Mouse (Mus musculus) layer of hippocampus, adult 2 months (tissue): ENCODE results near the gene Cdkn1b. TPM values are rescaled to one million over a fixed set of nuclear protein-coding genes. Genes with fewer than 3 reads are reported as not detected.

ENCODE experiments used
- DNase-seq, 2 experiments: peaks; one replicate each; pipeline ENCODE4 v3.0.0; 2022; ENCODE audit warnings: low spot score in 2 of 2
- H3K27ac ChIP-seq: fragments of 200-600 bp; 2 replicates; pipeline ENCODE4 v1.8.1; 2022
- H3K4me3 ChIP-seq: fragments of 200-600 bp; 2 replicates; pipeline ENCODE4 v1.8.1; 2022; ENCODE audit warnings: mild to moderate bottlenecking
- CTCF ChIP-seq: fragments of 200-600 bp; conservative IDR thresholded peaks from 2 replicates; pipeline ENCODE4 v1.8.1; 2022; ENCODE audit warnings: antibody characterized with exemption, mild to moderate bottlenecking, moderate library complexity
- long read RNA-seq, 2 experiments: library from polyadenylated mRNA; stranded (forward); transcript quantifications; one replicate each; pipeline ENCODE4 v2.0.0; 2021; ENCODE audit warnings: borderline mapping rate in 2 of 2
- total RNA-seq, 2 experiments: library from RNA; stranded (reverse); gene quantifications; 2 replicates each; pipeline ENCODE4 v1.2.3; 2021

Cdkn1b gene
- total RNA-seq: 10 to 100 TPM; 47.2 to 48.0 TPM
- long read RNA-seq, experiment 1, partial matches to known transcripts: 0 of 1 reads
- long read RNA-seq, experiment 1, other reads (novel, unspliced or antisense): 1 of 1 reads
- long read RNA-seq, experiment 2, partial matches to known transcripts: 0 of 4 reads
- long read RNA-seq, experiment 2, other reads (novel, unspliced or antisense): 3 of 4 reads

GRCm38 (mm10) chr6:134920190-134921013 lies at the start of gene Cdkn1b:
Cdkn1b (plus strand) TSS chr6:134920401.
- DNase-seq: peak; percentile 87 to 92
- TF ChIP-seq CTCF: peak; percentile 46
- H3K27ac ChIP-seq: peak within 1 kb of the TSS; percentile 100

GRCm38 (mm10) chr6:134870887-134871286 lies 49.3 kb upstream of the Cdkn1b start:
- H3K4me3 ChIP-seq: no peak overlapping the region
- no peak for DNase-seq
- TF ChIP-seq CTCF: no peak
- H3K27ac ChIP-seq: no peak overlapping the region

More at GRCm38 (mm10) chr6:134920190-134921013, at the start of gene Cdkn1b:
- H3K4me3 ChIP-seq: peak within 1 kb of the TSS; percentile 98

- no peak for TF ChIP-seq CTCF
- DNase-seq: no peak
Observed at GRCm38 (mm10) chr6:134872236-134872635, 48.0 kb upstream of the Cdkn1b start.

GRCm38 (mm10) chr6:134873018-134873417 lies 47.2 kb upstream of the Cdkn1b start:
- DNase-seq: no peak
- peak; percentile 73 for TF ChIP-seq CTCF
- H3K4me3 ChIP-seq: no peak overlapping the region

More at GRCm38 (mm10) chr6:134872236-134872635, 48.0 kb upstream of the Cdkn1b start:
- no peak overlapping the region for H3K4me3 ChIP-seq
- H3K27ac ChIP-seq: no peak overlapping the region

DNA sequence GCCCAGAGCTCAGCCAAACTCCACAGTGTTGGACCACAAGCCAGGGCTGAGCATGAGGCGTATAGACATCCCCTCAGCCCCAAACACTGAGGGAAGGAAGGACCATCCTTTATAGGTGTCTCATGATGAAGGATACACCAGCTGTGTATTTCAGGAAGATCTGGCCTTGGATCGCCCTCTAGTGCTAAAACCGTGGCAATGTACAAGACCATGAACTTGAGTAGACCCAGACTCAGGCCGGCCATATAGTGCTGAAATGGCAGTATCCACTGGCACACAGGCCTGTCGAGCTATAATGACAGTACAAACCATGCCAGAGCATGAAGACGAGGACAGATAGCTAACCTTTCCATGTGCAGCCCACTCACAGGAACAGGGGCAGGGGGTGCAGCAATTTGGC lies 43.4 kb upstream of the Cdkn1b start:
- no peak overlapping the region for H3K4me3 ChIP-seq
- H3K27ac ChIP-seq: no peak overlapping the region
- TF ChIP-seq CTCF: peak; percentile 65
- DNase-seq: no peak

More at GRCm38 (mm10) chr6:134873018-134873417, 47.2 kb upstream of the Cdkn1b start:
- no peak overlapping the region for H3K27ac ChIP-seq

DNA sequence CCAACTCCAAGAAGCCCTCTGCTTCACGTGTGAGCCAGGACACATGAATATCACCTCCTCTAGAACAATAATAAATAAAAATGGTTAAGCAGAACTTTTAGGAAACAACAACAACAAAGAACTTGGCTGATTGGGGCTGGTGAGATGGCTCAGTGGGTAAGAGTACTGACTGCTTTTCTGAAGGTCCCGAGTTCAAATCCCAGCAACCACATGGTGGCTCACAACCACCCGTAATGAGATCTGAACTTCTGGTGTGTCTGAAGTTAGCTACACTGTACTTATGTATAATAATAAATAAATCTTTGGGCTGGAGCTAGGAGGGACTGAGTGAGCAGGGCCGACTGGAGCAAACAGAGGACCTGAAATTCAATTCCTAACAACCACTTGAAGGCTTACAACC lies 42.9 kb upstream of the Cdkn1b start:
- Histone ChIP-seq H3K4me3 (no peak overlapping the region), H3K27ac (no peak overlapping the region)
- DNase-seq: no peak
- no peak for TF ChIP-seq CTCF

DNA sequence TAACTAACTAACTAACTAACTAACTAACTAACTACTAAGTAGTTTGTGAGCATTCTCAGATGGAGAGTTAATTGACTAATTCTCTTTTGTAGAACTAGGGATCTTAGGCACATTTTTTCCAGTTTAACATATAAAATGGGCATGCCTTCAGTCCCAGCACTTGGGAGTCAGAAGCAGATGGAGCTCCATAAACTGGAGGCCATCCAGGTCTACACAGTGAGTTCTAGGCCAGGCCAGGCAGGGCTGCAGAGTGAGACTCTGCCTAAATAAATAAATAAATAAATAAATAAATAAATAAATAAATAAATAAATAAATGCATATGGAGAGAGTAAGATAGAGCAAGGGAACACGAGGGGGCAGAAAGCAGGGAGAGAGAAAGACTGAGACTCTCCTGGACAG lies 42.3 kb upstream of the Cdkn1b start:
- Histone ChIP-seq H3K4me3 (no peak overlapping the region), H3K27ac (no peak overlapping the region)
- TF ChIP-seq CTCF: no peak
- no peak for DNase-seq

GRCm38 (mm10) chr6:134879556-134879955 lies 40.6 kb upstream of the Cdkn1b start:
- no peak for TF ChIP-seq CTCF
- no peak for DNase-seq
- Histone ChIP-seq H3K4me3 (no peak overlapping the region), H3K27ac (no peak overlapping the region)

DNA sequence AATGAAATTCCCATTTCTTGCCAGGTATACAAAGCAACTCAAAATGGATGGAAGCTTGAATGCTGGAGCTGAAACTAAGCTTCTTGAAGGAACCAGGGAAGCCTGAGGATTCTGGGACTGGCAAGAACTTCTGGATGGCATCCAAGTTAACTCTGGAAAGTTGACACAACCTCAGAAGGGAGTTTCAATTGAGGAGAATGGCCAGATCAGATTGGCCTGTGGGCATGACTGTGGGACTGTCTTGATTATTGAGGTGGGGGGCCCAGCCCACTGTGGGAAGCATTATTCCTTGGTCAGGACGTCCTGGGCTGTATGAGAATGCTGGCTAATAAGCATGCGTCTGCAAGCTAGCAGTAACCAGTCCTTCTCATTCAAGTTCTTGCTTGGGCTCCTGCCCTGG lies 40.2 kb upstream of the Cdkn1b start:
- Histone ChIP-seq H3K27ac (no peak overlapping the region), H3K4me3 (no peak overlapping the region)
- TF ChIP-seq CTCF: no peak
- no peak for DNase-seq

- Histone ChIP-seq H3K27ac (no peak overlapping the region), H3K4me3 (no peak overlapping the region)
- DNase-seq: no peak
- no peak for TF ChIP-seq CTCF
Observed at GRCm38 (mm10) chr6:134883661-134884060, 36.5 kb upstream of the Cdkn1b start.

GRCm38 (mm10) chr6:134885515-134885914 lies 34.7 kb upstream of the Cdkn1b start:
- H3K4me3 ChIP-seq: peak overlapping the region; percentile 79; the same call in 1 of the 2 replicates
- H3K27ac ChIP-seq: no peak overlapping the region
- DNase-seq: no peak
- TF ChIP-seq CTCF: no peak

DNA sequence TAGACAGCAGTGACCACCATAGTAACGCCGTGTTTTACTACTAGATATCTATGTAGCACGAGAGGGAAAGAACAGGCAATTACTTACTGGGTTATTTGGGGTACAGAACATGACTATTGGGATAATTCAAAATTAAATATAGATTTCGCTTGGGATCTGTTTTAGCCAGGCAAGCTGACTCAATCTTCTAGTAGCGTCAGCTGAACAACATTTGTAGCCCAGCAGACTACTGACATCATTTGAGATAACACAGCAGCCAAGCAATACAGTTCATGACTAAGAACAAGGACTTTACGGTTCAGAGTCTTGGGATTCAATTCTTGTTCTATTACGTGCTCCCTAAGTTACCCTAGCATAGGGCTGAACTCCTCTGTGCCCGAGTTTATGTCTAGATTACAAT lies 33.7 kb upstream of the Cdkn1b start:
- peak overlapping the region; percentile 79 for H3K4me3 ChIP-seq
- no peak for TF ChIP-seq CTCF
- peak overlapping the region; percentile 96 for H3K27ac ChIP-seq
- DNase-seq: no peak

- peak in 1 of 2 experiments; percentile 27 for DNase-seq
- Histone ChIP-seq H3K27ac (peak overlapping the region; percentile 96), H3K4me3 (peak overlapping the region; percentile 79)
- no peak for TF ChIP-seq CTCF
Observed at GRCm38 (mm10) chr6:134887008-134887407, 33.2 kb upstream of the Cdkn1b start.
